Mouse (Mus musculus) CH12.LX (cell line): ENCODE results near the gene Acot7. TPM values are rescaled to one million over a fixed set of nuclear protein-coding genes. Genes with fewer than 3 reads are reported as not detected.

Experiments
- DNase-seq: peaks from one replicate; pipeline ENCODE4 v3.0.0-alpha.2; 2013; ENCODE audit errors: extremely low read depth
- H3K27ac ChIP-seq: 2 replicates; pipeline ENCODE4 v1.5.1; 2012; ENCODE audit warnings: low read depth, mild to moderate bottlenecking, control low read depth, moderate library complexity; ENCODE audit not compliant: insufficient read depth
- H3K27me3 ChIP-seq: replicated peaks from 2 replicates; pipeline ENCODE3; 2012; ENCODE audit warnings: inconsistent platforms
- H3K36me3 ChIP-seq, 2 experiments: replicated peaks in 1 of 2; 2 replicates each; pipeline versions ENCODE3 to v1.6.1; 2012; ENCODE audit warnings: inconsistent platforms in 1 of 2, low read length in 1 of 2, mild to moderate bottlenecking in 1 of 2, mixed read lengths in 1 of 2, moderate library complexity in 1 of 2; ENCODE audit not compliant: control insufficient read depth in 1 of 2, insufficient read depth in 1 of 2
- H3K4me1 ChIP-seq, 2 experiments: 2 replicates each; pipeline ENCODE4 v1.6.1; 2012; ENCODE audit warnings: inconsistent platforms in 1 of 2, moderate library complexity in 1 of 2; ENCODE audit not compliant: insufficient read depth in 2 of 2, control insufficient read depth in 1 of 2
- H3K4me2 ChIP-seq: 2 replicates; pipeline ENCODE4 v1.6.1; 2012; ENCODE audit warnings: low read depth, mild to moderate bottlenecking, control low read depth; ENCODE audit not compliant: poor library complexity, insufficient read depth, severe bottlenecking
- H3K4me3 ChIP-seq, 3 experiments: fragments of 150-350 bp in 1 of 3; sonication (generic) in 1 of 3; replicated peaks in 1 of 3; 2 replicates each; pipeline versions ENCODE3 to v1.5.1; 2011 to 2012; ENCODE audit warnings: low read depth in 2 of 3, low read length in 2 of 3, mild to moderate bottlenecking in 2 of 3, moderate library complexity in 2 of 3, control low read depth in 1 of 3, improper control_type of control experiment in 1 of 3, inconsistent platforms in 1 of 3, mixed read lengths in 1 of 3; ENCODE audit not compliant: poor library complexity in 1 of 3
- H3K79me2 ChIP-seq: replicated peaks from 2 replicates; pipeline ENCODE4 v1.6.1; 2012; ENCODE audit warnings: mild to moderate bottlenecking, moderate library complexity; ENCODE audit not compliant: control insufficient read depth, poor library complexity, insufficient read depth, severe bottlenecking; ENCODE audit errors: extremely low read depth
- H3K9ac ChIP-seq: 2 replicates; pipeline ENCODE4 v1.6.1; 2012; ENCODE audit warnings: low read depth, mild to moderate bottlenecking, control low read depth, moderate library complexity; ENCODE audit not compliant: insufficient read depth
- H3K9me3 ChIP-seq: replicated peaks from 2 replicates; pipeline ENCODE3; 2012; ENCODE audit warnings: low read length, inconsistent platforms, mixed read lengths
- BHLHE40 ChIP-seq: IDR thresholded peaks from 2 replicates; pipeline ENCODE4 v1.6.1; 2011; ENCODE audit warnings: mild to moderate bottlenecking, low read depth, low read length, improper control_type of control experiment
- CHD1 ChIP-seq: IDR thresholded peaks from 2 replicates; pipeline ENCODE4 v1.6.1; 2012; ENCODE audit warnings: low read depth, low read length, improper control_type of control experiment, inconsistent platforms
- CHD2 ChIP-seq: IDR thresholded peaks from 2 replicates; pipeline ENCODE4 v1.6.1; 2011; ENCODE audit warnings: low read length, improper control_type of control experiment
- CTCF ChIP-seq, 2 experiments: IDR thresholded peaks in 1 of 2; conservative IDR thresholded peaks in 1 of 2; 2 replicates each; pipeline ENCODE4 v1.5.1; 2011 to 2012; ENCODE audit warnings: low read depth in 2 of 2, low read length in 2 of 2, improper control_type of control experiment in 1 of 2, inconsistent platforms in 1 of 2, mild to moderate bottlenecking in 1 of 2, moderate library complexity in 1 of 2
- E2F4 ChIP-seq: IDR thresholded peaks from 2 replicates; pipeline ENCODE4 v1.6.1; 2011; ENCODE audit warnings: low read depth, low read length, improper control_type of control experiment; ENCODE audit not compliant: insufficient replicate concordance
- ELF1 ChIP-seq: IDR thresholded peaks from 2 replicates; pipeline ENCODE4 v1.6.1; 2014; ENCODE audit warnings: low read depth, mild to moderate bottlenecking, inconsistent platforms, low read length, improper control_type of control experiment
- HCFC1 ChIP-seq: IDR thresholded peaks from 2 replicates; pipeline ENCODE4 v1.6.1; 2012; ENCODE audit warnings: low read depth, mild to moderate bottlenecking, inconsistent platforms, low read length, improper control_type of control experiment
- IRF4 ChIP-seq: IDR thresholded peaks from 2 replicates; pipeline ENCODE4 v1.6.1; 2014; ENCODE audit warnings: low read depth, mild to moderate bottlenecking, inconsistent platforms, low read length, improper control_type of control experiment
- KAT2A ChIP-seq: IDR thresholded peaks from 2 replicates; pipeline ENCODE4 v1.6.1; 2012; ENCODE audit warnings: low read length, improper control_type of control experiment, inconsistent platforms; ENCODE audit not compliant: insufficient replicate concordance
- MAZ ChIP-seq: IDR thresholded peaks from 2 replicates; pipeline ENCODE4 v1.6.1; 2012; ENCODE audit warnings: low read depth, mild to moderate bottlenecking, inconsistent platforms, low read length, improper control_type of control experiment, moderate library complexity
- MEF2A ChIP-seq: IDR thresholded peaks from 2 replicates; pipeline ENCODE4 v1.6.1; 2014; ENCODE audit warnings: low read depth, mild to moderate bottlenecking, inconsistent platforms, low read length, improper control_type of control experiment, borderline replicate concordance
- POLR2A ChIP-seq: IDR thresholded peaks from 2 replicates; pipeline ENCODE4 v1.6.1; 2011; ENCODE audit warnings: low read depth, mild to moderate bottlenecking, improper control_type of control experiment, low read length
- POLR2AphosphoS2 ChIP-seq: IDR thresholded peaks from 2 replicates; pipeline ENCODE4 v1.6.1; 2011; ENCODE audit warnings: low read depth, low read length, improper control_type of control experiment
- SIN3A ChIP-seq: IDR thresholded peaks from 2 replicates; pipeline ENCODE4 v1.6.1; 2012; ENCODE audit warnings: low read length, improper control_type of control experiment, inconsistent platforms
- TCF12 ChIP-seq: IDR thresholded peaks from 2 replicates; pipeline ENCODE4 v1.6.1; 2014; ENCODE audit warnings: low read depth, mild to moderate bottlenecking, inconsistent platforms, low read length, improper control_type of control experiment
- UBTF ChIP-seq: IDR thresholded peaks from 2 replicates; pipeline ENCODE4 v1.6.1; 2012; ENCODE audit warnings: low read depth, mild to moderate bottlenecking, inconsistent platforms, low read length, improper control_type of control experiment, moderate library complexity
- USF1 ChIP-seq: IDR thresholded peaks from 2 replicates; pipeline ENCODE4 v1.6.1; 2014; ENCODE audit warnings: low read depth, mild to moderate bottlenecking, inconsistent platforms, low read length, improper control_type of control experiment
- USF2 ChIP-seq: conservative IDR thresholded peaks from 2 replicates; pipeline ENCODE4 v1.6.1; 2011; ENCODE audit warnings: low read depth, low read length, improper control_type of control experiment
- ZKSCAN1 ChIP-seq: IDR thresholded peaks from 2 replicates; pipeline ENCODE4 v1.6.1; 2012; ENCODE audit warnings: low read depth, inconsistent platforms, low read length, improper control_type of control experiment, borderline replicate concordance
- ZMIZ1 ChIP-seq: IDR thresholded peaks from 2 replicates; pipeline ENCODE4 v1.6.1; 2012; ENCODE audit warnings: low read depth, mild to moderate bottlenecking, inconsistent platforms, low read length, improper control_type of control experiment
- dilution Hi-C: fragments of 300-500 bp; cut with MboI; formaldehyde crosslinking; loops from 2 replicates; pipeline ENCODE4 v1.14.3; 2020; ENCODE audit warnings: low sequenced_read_pairs; ENCODE audit not compliant: extremely low pct_unique_long_range_greater_than_20kb, extremely low pct_ligation_motif_present
- in situ Hi-C: fragments of 300-500 bp; cut with MboI; formaldehyde crosslinking; loops from 3 replicates; pipeline ENCODE4 v1.14.3; 2019; ENCODE audit warnings: low sequenced_read_pairs, low pct_ligation_motif_present, low pct_unique_long_range_greater_than_20kb, mixed read lengths
- polyA plus RNA-seq: library from polyadenylated mRNA; unstranded; fragments of >175 nt; gene quantifications from 2 replicates; pipeline ENCODE4 v1.2.1, GENCODE M21; 2012; ENCODE audit warnings: low read depth; ENCODE audit not compliant: insufficient read length
- total RNA-seq, 2 experiments: library from RNA; depleted of rRNA; stranded (reverse); fragments of 300-350 nt in 1 of 2; fragments of >200 nt in 1 of 2; gene quantifications; 2 replicates each; pipeline ENCODE4 v1.2.3; 2012 to 2014

Acot7 gene
- total and polyA plus RNA-seq, 3 experiments: 29.0 to 71.1 (median 61.6) TPM

DNA sequence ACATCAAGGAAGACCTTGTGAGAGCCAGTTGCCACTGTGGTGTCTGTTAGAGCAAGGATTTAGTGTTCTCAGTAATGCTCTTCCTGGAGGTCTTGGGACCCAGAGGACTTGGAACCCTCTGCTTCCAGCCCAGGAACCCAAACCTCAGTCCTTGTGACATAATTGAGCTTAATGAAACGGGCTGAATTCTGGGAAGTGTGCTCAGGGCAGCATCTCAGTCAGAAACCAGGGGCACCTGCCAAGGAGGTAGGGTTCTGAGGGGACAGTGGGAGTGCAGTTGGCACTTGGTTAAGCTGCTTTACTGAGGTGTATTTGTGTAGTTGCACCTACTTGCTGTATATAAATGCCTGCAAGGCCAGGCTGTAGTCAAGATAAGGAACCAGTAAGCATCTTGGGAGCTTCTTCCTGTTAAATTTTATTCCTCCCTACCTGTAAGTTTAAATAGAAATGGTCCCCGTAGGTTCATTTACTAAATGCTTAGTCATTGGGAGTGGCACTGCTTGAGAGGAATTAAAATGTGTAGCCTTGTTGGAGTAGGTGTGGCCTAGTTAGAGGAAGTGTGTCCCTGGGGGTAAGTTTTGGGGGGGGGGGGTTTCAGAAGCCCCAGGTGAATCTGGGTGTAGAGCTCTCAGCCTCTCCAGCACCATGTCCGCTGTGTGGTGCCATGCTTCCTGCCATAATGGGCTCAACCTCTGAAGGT, 16.7 kb downstream of the Acot7 start:
- DNase-seq: no peak
- Histone ChIP-seq H3K79me2 (no peaks in the 10 kb centered on the region), H3K9ac (no peak overlapping the region), H3K4me1 (peaks cover 14 to 51% of the 10 kb centered on the region in 2 experiments), H3K9me3 (no peaks in the 10 kb centered on the region), H3K27ac (no peak overlapping the region), H3K27me3 (no peaks in the 10 kb centered on the region), H3K36me3 (peaks cover 0 to 20% of the 10 kb centered on the region in 2 experiments), H3K4me2 (no peak overlapping the region), H3K4me3 (no peak overlapping the region)
- no peak for TF ChIP-seq MAZ
- TF ChIP-seq POLR2AphosphoS2: no peak
- TF ChIP-seq CTCF (conservative IDR thresholded peaks at IDR 0.05 in 1 of 2, IDR thresholded peaks at IDR 0.05 in 1 of 2; ENCODE audit: low read depth in 2 of 2, low read length in 2 of 2): no peak
- TF ChIP-seq KAT2A: no peak
- TF ChIP-seq E2F4: no peak
- no peak for TF ChIP-seq MEF2A
- TF ChIP-seq ELF1: no peak
- no peak for TF ChIP-seq ZKSCAN1
- in situ Hi-C loops (no loop called here), dilution Hi-C loops (no loop called here)

GRCm38 (mm10) chr4:152196276-152196675, 18.3 kb downstream of the Acot7 start:
- H3K9ac ChIP-seq: no peak overlapping the region

GRCm38 (mm10) chr4:152197545-152197944, 19.6 kb downstream of the Acot7 start:
- Histone ChIP-seq H3K27ac (no peak overlapping the region), H3K36me3 (peaks cover 0 to 23% of the 10 kb centered on the region in 2 experiments), H3K27me3 (no peaks in the 10 kb centered on the region), H3K9ac (no peak overlapping the region), H3K79me2 (no peaks in the 10 kb centered on the region), H3K4me2 (no peak overlapping the region), H3K4me3 (no peak overlapping the region), H3K4me1 (peaks cover 7 to 58% of the 10 kb centered on the region in 2 experiments), H3K9me3 (no peaks in the 10 kb centered on the region)
- DNase-seq: no peak
- TF ChIP-seq CHD1 (no peak), IRF4 (no peak), UBTF (no peak), CHD2 (no peak), POLR2A (no peak), E2F4 (no peak)
- dilution Hi-C loops: no loop called here
- in situ Hi-C loops: no loop called here

More at GRCm38 (mm10) chr4:152196276-152196675, 18.3 kb downstream of the Acot7 start:
- peaks cover 3 to 51% of the 10 kb centered on the region in 2 experiments; a peak in 3 of 4 replicates for H3K4me1 ChIP-seq
- dilution Hi-C loops: no loop called here
- no peak overlapping the region for H3K4me3 ChIP-seq
- H3K36me3 ChIP-seq: peaks cover 0 to 22% of the 10 kb centered on the region in 2 experiments
- no peak for DNase-seq
- H3K4me2 ChIP-seq: no peak overlapping the region
- no peaks in the 10 kb centered on the region for H3K9me3 ChIP-seq
- H3K79me2 ChIP-seq: no peaks in the 10 kb centered on the region
- no peak for TF ChIP-seq USF1
- no peak for TF ChIP-seq MAZ
- TF ChIP-seq USF2: no peak
- TF ChIP-seq BHLHE40: no peak
- TF ChIP-seq ELF1: no peak
- no peak for TF ChIP-seq MEF2A
- no peak for TF ChIP-seq SIN3A
- no peak for TF ChIP-seq TCF12
- no peak for TF ChIP-seq ZMIZ1
- TF ChIP-seq HCFC1: no peak
- in situ Hi-C loops: no loop called here
- no peak overlapping the region for H3K27ac ChIP-seq
- H3K27me3 ChIP-seq: no peaks in the 10 kb centered on the region
